Mouse (Mus musculus): ENCODE measurements around the gene Atp9a. TPM values are rescaled to one million over a fixed set of nuclear protein-coding genes. Genes with fewer than 3 reads are reported as not detected.

Gene Atp9a
- polyA plus RNA-seq, 1 experiment: 41.6 TPM

DNA sequence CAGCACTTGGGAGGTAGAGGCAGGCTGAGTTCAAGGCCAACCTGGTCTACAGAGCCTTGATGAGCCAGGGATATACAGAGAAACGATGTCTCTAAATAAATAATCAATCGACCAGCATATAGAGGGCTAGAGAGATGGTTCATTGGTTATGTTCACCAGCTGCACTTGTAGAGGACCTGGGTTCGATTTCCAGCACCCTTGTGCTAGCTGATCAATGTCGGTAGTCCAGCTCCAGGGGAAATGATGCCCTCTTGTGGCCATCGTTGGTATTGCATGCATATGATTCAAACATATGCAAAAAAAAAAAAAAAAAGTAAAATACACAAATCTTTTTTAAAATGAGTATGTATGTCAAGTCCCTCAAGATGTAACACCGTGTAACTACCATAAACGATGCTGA, 440 bp upstream of the Atp9a start:
- Histone ChIP-seq H3K79me2 (ENCODE audit: control insufficient read depth, insufficient read depth) (no peaks in the 10 kb centered on the region), H3K36me3 (ENCODE audit: control insufficient read depth, insufficient read depth) (no peaks in the 10 kb centered on the region), H3K4me2 (ENCODE audit: low read depth) (no peak overlapping the region), H3K27me3 (ENCODE audit: control insufficient read depth, insufficient read depth, insufficient read length) (no peaks in the 10 kb centered on the region), H3ac (ENCODE audit: control insufficient read depth, insufficient read length) (no peak overlapping the region), H3K4me3 (no peak overlapping the region)
- no peak for TF ChIP-seq CEBPB (IDR thresholded peaks at IDR 0.05; ENCODE audit: insufficient read depth, poor library complexity, severe bottlenecking)
- no peak for TF ChIP-seq TCF3 (IDR thresholded peaks at IDR 0.05; ENCODE audit: insufficient read length, low read depth)
- TF ChIP-seq TCF12 (IDR thresholded peaks at IDR 0.05; ENCODE audit: insufficient read depth, poor library complexity, severe bottlenecking): no peak
- no peak for TF ChIP-seq REST (IDR thresholded peaks at IDR 0.05; ENCODE audit: insufficient read depth, insufficient read length)
- TF ChIP-seq USF1 (IDR thresholded peaks at IDR 0.05; ENCODE audit: low read depth): no peak

DNA sequence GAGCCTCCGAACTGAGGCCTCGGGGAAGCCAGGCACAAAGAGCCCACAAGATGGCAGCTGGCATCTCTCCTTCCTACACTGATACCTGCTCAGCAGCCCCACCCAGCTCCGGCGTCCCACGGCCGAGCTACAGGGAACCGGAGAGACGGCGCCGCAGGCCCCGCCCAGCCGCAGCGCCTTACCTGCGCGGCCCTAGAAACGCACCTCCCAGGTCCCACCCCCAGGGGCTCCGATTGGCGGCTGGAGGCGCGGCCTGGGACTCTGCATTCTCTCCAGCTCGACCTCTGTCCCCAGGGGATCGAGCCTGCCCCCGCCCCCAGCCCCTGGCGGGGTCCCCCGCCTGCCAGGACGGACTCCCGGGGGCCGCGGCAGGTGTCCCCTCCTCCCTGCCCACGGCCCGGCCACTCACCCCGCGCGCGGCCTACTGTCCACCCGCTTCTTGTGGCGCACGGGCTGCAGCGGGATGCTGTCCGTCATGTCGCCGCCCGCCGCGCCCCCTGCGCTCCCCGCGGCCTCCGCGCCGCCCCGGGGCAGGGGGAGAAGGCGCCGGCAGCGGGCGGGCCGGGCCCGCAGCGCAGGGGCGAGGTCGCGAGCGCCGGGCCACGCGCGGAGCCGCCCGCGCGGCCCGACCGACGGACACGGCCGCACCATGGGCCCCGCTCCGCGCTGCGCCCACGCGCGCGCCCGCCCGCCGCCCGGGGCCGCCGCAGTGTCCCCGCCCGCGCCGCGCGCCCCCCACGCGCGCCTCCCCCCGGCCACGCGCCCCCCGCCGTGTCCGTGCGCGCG, 743 bp downstream of the Atp9a start:
- TF ChIP-seq USF1 (IDR thresholded peaks at IDR 0.05; ENCODE audit: low read depth) (no peak), MAX (IDR thresholded peaks at IDR 0.05; ENCODE audit: low read depth) (no peak), REST (IDR thresholded peaks at IDR 0.05; ENCODE audit: insufficient read depth, insufficient read length) (no peak), TCF3 (IDR thresholded peaks at IDR 0.05; ENCODE audit: insufficient read length, low read depth) (no peak), CEBPB (IDR thresholded peaks at IDR 0.05; ENCODE audit: insufficient read depth, poor library complexity, severe bottlenecking) (no peak)
- H3K4me2 ChIP-seq (ENCODE audit: low read depth): no peak overlapping the region
- H3ac ChIP-seq (ENCODE audit: control insufficient read depth, insufficient read length): no peak overlapping the region
- H3K4me3 ChIP-seq: no peak overlapping the region
- H3K27me3 ChIP-seq (ENCODE audit: control insufficient read depth, insufficient read depth, insufficient read length): no peaks in the 10 kb centered on the region
- H3K36me3 ChIP-seq (ENCODE audit: control insufficient read depth, insufficient read depth): no peaks in the 10 kb centered on the region
- H3K79me2 ChIP-seq (ENCODE audit: control insufficient read depth, insufficient read depth): no peaks in the 10 kb centered on the region

DNA sequence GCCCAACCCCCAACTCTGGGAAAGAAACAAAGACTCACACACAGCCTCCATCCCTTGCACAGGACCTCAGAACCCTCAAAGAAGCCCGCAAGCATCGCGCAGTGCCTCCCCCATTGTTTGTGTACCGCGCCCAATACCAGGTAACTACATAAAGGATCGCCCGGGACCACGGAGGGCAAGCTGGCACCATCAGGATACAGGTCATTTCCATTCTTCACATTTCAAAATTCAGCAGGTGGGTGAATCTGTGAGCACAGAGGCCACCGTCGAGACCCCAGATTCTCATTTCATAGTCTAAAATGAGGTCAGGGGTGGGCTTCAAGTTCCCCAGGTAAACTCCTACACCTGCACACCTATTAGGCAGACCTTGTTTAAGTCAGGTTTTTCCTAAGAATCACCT, 1.7 kb downstream of the Atp9a start:
- TF ChIP-seq POLR2A (IDR thresholded peaks at IDR 0.05; ENCODE audit: insufficient read length, low read depth): no peak
- TF ChIP-seq USF1 (IDR thresholded peaks at IDR 0.05; ENCODE audit: low read depth): no peak
- no peak for TF ChIP-seq TCF3 (IDR thresholded peaks at IDR 0.05; ENCODE audit: insufficient read length, low read depth)
- no peak for TF ChIP-seq SRF (IDR thresholded peaks at IDR 0.05; ENCODE audit: control insufficient read depth, insufficient read length, low read depth)
- TF ChIP-seq TCF12 (IDR thresholded peaks at IDR 0.05; ENCODE audit: insufficient read depth, poor library complexity, severe bottlenecking): no peak
- no peak for TF ChIP-seq REST (IDR thresholded peaks at IDR 0.05; ENCODE audit: insufficient read depth, insufficient read length)
- Histone ChIP-seq H3K27me3 (ENCODE audit: control insufficient read depth, insufficient read depth, insufficient read length) (no peaks in the 10 kb centered on the region), H3K4me3 (no peak overlapping the region), H3K36me3 (ENCODE audit: control insufficient read depth, insufficient read depth) (no peaks in the 10 kb centered on the region), H3ac (ENCODE audit: control insufficient read depth, insufficient read length) (no peak overlapping the region), H3K79me2 (ENCODE audit: control insufficient read depth, insufficient read depth) (no peaks in the 10 kb centered on the region), H3K4me2 (ENCODE audit: low read depth) (no peak overlapping the region)

DNA sequence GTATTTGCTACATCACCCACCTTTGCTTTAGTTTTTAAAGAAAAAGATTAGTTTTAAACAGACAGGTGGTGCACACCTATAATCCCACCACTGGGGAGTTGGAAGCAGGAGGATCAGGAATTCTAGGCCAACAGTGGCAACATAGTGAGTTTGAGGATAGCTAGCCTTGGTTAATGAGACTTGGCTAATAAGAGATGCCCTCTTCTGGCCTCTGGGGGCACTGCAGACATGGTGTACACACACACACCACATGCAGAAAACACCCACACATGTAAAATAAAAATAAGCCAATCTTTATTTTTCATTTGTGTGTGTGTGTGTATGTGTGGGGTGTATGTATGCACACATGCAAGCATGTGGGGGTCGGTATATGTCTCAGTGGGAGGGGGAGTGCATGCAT, 3.4 kb downstream of the Atp9a start:
- TF ChIP-seq E2F4 (IDR thresholded peaks at IDR 0.05; ENCODE audit: insufficient read depth) (no peak), MYOG (IDR thresholded peaks at IDR 0.05; ENCODE audit: control insufficient read depth in 1 of 3, insufficient read depth in 1 of 3, insufficient read length in 2 of 3, low read depth in 2 of 3) (no peak), SRF (IDR thresholded peaks at IDR 0.05; ENCODE audit: control insufficient read depth, insufficient read length, low read depth) (no peak), REST (IDR thresholded peaks at IDR 0.05; ENCODE audit: insufficient read depth, insufficient read length) (no peak)
- no peak overlapping the region for H3ac ChIP-seq (ENCODE audit: control insufficient read depth, insufficient read length)
- no peak overlapping the region for H3K4me2 ChIP-seq (ENCODE audit: low read depth)
- H3K27me3 ChIP-seq (ENCODE audit: control insufficient read depth, insufficient read depth, insufficient read length): no peaks in the 10 kb centered on the region
- H3K4me3 ChIP-seq: no peak overlapping the region
- H3K36me3 ChIP-seq (ENCODE audit: control insufficient read depth, insufficient read depth): no peaks in the 10 kb centered on the region
- H3K79me2 ChIP-seq (ENCODE audit: control insufficient read depth, insufficient read depth): no peaks in the 10 kb centered on the region

DNA sequence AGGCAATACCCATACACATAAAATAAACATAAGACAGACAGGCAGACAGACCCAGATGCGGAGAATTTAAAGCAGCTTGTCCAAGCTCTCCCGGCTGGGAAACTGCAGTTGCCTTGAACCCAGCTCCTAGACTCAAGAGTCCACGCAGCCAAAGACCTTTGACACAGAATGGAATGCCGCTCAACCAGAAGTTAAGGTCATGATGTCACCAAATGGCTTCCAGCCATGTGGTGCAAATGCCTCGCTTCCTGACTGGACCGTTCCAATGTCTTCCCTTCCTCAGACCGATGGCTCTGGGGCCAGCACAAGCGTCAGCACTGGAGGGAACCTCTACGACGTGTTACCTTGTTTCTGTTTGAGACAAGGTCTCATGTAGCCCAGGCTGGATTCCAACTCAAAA, 4.3 kb downstream of the Atp9a start:
- H3K36me3 ChIP-seq (ENCODE audit: control insufficient read depth, insufficient read depth): no peaks in the 10 kb centered on the region
- TF ChIP-seq TCF12 (IDR thresholded peaks at IDR 0.05; ENCODE audit: insufficient read depth, poor library complexity, severe bottlenecking): no peak
- TF ChIP-seq E2F4 (IDR thresholded peaks at IDR 0.05; ENCODE audit: insufficient read depth): no peak
- TF ChIP-seq TCF3 (IDR thresholded peaks at IDR 0.05; ENCODE audit: insufficient read length, low read depth): no peak
- TF ChIP-seq SRF (IDR thresholded peaks at IDR 0.05; ENCODE audit: control insufficient read depth, insufficient read length, low read depth): no peak
- TF ChIP-seq MAX (IDR thresholded peaks at IDR 0.05; ENCODE audit: low read depth): no peak
- no peak for TF ChIP-seq CEBPB (IDR thresholded peaks at IDR 0.05; ENCODE audit: insufficient read depth, poor library complexity, severe bottlenecking)
- TF ChIP-seq MYOD1 (IDR thresholded peaks at IDR 0.05; ENCODE audit: control insufficient read depth in 1 of 3, insufficient read length in 2 of 3, low read depth in 2 of 3): no peak
- no peak for TF ChIP-seq USF1 (IDR thresholded peaks at IDR 0.05; ENCODE audit: low read depth)
- no peak for TF ChIP-seq POLR2A (IDR thresholded peaks at IDR 0.05; ENCODE audit: insufficient read length, low read depth)
- no peak overlapping the region for H3ac ChIP-seq (ENCODE audit: control insufficient read depth, insufficient read length)
- no peaks in the 10 kb centered on the region for H3K27me3 ChIP-seq (ENCODE audit: control insufficient read depth, insufficient read depth, insufficient read length)
- H3K4me2 ChIP-seq (ENCODE audit: low read depth): no peak overlapping the region
- H3K79me2 ChIP-seq (ENCODE audit: control insufficient read depth, insufficient read depth): no peaks in the 10 kb centered on the region
- H3K4me3 ChIP-seq: no peak overlapping the region

DNA sequence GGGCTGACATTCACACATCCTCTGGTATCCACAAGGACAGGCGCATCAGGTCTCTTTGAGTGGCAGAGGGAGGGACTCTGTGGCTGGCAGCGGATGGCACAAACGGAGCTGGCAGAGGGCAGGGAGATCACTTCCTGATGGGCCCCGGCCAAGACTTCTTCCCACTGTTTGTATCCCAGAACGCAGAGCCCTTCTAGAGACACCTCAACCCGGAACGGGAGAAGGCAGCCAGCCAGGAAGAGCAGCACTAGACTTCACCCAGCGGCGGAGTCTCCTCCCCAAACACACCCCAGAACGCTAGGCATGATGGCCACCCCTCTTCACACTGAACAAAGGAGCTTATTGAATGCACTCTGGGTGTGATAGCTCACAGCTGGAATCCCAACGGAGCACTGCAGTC, 8.2 kb downstream of the Atp9a start:
- Histone ChIP-seq H3K4me3 (no peak overlapping the region), H3K4me2 (ENCODE audit: low read depth) (no peak overlapping the region), H3ac (ENCODE audit: control insufficient read depth, insufficient read length) (no peak overlapping the region), H3K27me3 (ENCODE audit: control insufficient read depth, insufficient read depth, insufficient read length) (no peaks in the 10 kb centered on the region), H3K36me3 (ENCODE audit: control insufficient read depth, insufficient read depth) (no peaks in the 10 kb centered on the region), H3K79me2 (ENCODE audit: control insufficient read depth, insufficient read depth) (no peaks in the 10 kb centered on the region)
- TF ChIP-seq USF1 (IDR thresholded peaks at IDR 0.05; ENCODE audit: low read depth): no peak

Data from myocyte (in vitro differentiated cells).